Mouse (Mus musculus) CH12.LX (cell line): ENCODE measurements around the gene Pcdh7. TPM values are rescaled to one million over a fixed set of nuclear protein-coding genes. Genes with fewer than 3 reads are reported as not detected.

Experiments used
- DNase-seq: peaks from one replicate; pipeline ENCODE4 v3.0.0-alpha.2; 2013; ENCODE audit errors: extremely low read depth
- H3K27ac ChIP-seq: 2 replicates; pipeline ENCODE4 v1.5.1; 2012; ENCODE audit warnings: low read depth, mild to moderate bottlenecking, control low read depth, moderate library complexity; ENCODE audit not compliant: insufficient read depth
- H3K27me3 ChIP-seq: replicated peaks from 2 replicates; pipeline ENCODE3; 2012; ENCODE audit warnings: inconsistent platforms
- H3K36me3 ChIP-seq, 2 experiments: replicated peaks in 1 of 2; 2 replicates each; pipeline versions ENCODE3 to v1.6.1; 2012; ENCODE audit warnings: inconsistent platforms in 1 of 2, low read length in 1 of 2, mild to moderate bottlenecking in 1 of 2, mixed read lengths in 1 of 2, moderate library complexity in 1 of 2; ENCODE audit not compliant: control insufficient read depth in 1 of 2, insufficient read depth in 1 of 2
- H3K4me1 ChIP-seq, 2 experiments: 2 replicates each; pipeline ENCODE4 v1.6.1; 2012; ENCODE audit warnings: inconsistent platforms in 1 of 2, moderate library complexity in 1 of 2; ENCODE audit not compliant: insufficient read depth in 2 of 2, control insufficient read depth in 1 of 2
- H3K4me2 ChIP-seq: 2 replicates; pipeline ENCODE4 v1.6.1; 2012; ENCODE audit warnings: low read depth, mild to moderate bottlenecking, control low read depth; ENCODE audit not compliant: poor library complexity, insufficient read depth, severe bottlenecking
- H3K4me3 ChIP-seq, 3 experiments: fragments of 150-350 bp in 1 of 3; sonication (generic) in 1 of 3; replicated peaks in 1 of 3; 2 replicates each; pipeline versions ENCODE3 to v1.5.1; 2011 to 2012; ENCODE audit warnings: low read depth in 2 of 3, low read length in 2 of 3, mild to moderate bottlenecking in 2 of 3, moderate library complexity in 2 of 3, control low read depth in 1 of 3, improper control_type of control experiment in 1 of 3, inconsistent platforms in 1 of 3, mixed read lengths in 1 of 3; ENCODE audit not compliant: poor library complexity in 1 of 3
- H3K79me2 ChIP-seq: replicated peaks from 2 replicates; pipeline ENCODE4 v1.6.1; 2012; ENCODE audit warnings: mild to moderate bottlenecking, moderate library complexity; ENCODE audit not compliant: control insufficient read depth, poor library complexity, insufficient read depth, severe bottlenecking; ENCODE audit errors: extremely low read depth
- H3K9ac ChIP-seq: 2 replicates; pipeline ENCODE4 v1.6.1; 2012; ENCODE audit warnings: low read depth, mild to moderate bottlenecking, control low read depth, moderate library complexity; ENCODE audit not compliant: insufficient read depth
- H3K9me3 ChIP-seq: replicated peaks from 2 replicates; pipeline ENCODE3; 2012; ENCODE audit warnings: low read length, inconsistent platforms, mixed read lengths
- BHLHE40 ChIP-seq: IDR thresholded peaks from 2 replicates; pipeline ENCODE4 v1.6.1; 2011; ENCODE audit warnings: mild to moderate bottlenecking, low read depth, low read length, improper control_type of control experiment
- CHD1 ChIP-seq: IDR thresholded peaks from 2 replicates; pipeline ENCODE4 v1.6.1; 2012; ENCODE audit warnings: low read depth, low read length, improper control_type of control experiment, inconsistent platforms
- CTCF ChIP-seq, 2 experiments: IDR thresholded peaks in 1 of 2; conservative IDR thresholded peaks in 1 of 2; 2 replicates each; pipeline ENCODE4 v1.5.1; 2011 to 2012; ENCODE audit warnings: low read depth in 2 of 2, low read length in 2 of 2, improper control_type of control experiment in 1 of 2, inconsistent platforms in 1 of 2, mild to moderate bottlenecking in 1 of 2, moderate library complexity in 1 of 2
- EP300 ChIP-seq: IDR thresholded peaks from 2 replicates; pipeline ENCODE4 v1.6.1; 2011; ENCODE audit warnings: low read length, improper control_type of control experiment
- HCFC1 ChIP-seq: IDR thresholded peaks from 2 replicates; pipeline ENCODE4 v1.6.1; 2012; ENCODE audit warnings: low read depth, mild to moderate bottlenecking, inconsistent platforms, low read length, improper control_type of control experiment
- IRF4 ChIP-seq: IDR thresholded peaks from 2 replicates; pipeline ENCODE4 v1.6.1; 2014; ENCODE audit warnings: low read depth, mild to moderate bottlenecking, inconsistent platforms, low read length, improper control_type of control experiment
- KAT2A ChIP-seq: IDR thresholded peaks from 2 replicates; pipeline ENCODE4 v1.6.1; 2012; ENCODE audit warnings: low read length, improper control_type of control experiment, inconsistent platforms; ENCODE audit not compliant: insufficient replicate concordance
- MAFK ChIP-seq: IDR thresholded peaks from 2 replicates; pipeline ENCODE4 v1.6.1; 2011; ENCODE audit warnings: low read length, improper control_type of control experiment; ENCODE audit not compliant: insufficient replicate concordance
- MAX ChIP-seq: IDR thresholded peaks from 2 replicates; pipeline ENCODE4 v1.6.1; 2011; ENCODE audit warnings: low read length, improper control_type of control experiment
- MAZ ChIP-seq: IDR thresholded peaks from 2 replicates; pipeline ENCODE4 v1.6.1; 2012; ENCODE audit warnings: low read depth, mild to moderate bottlenecking, inconsistent platforms, low read length, improper control_type of control experiment, moderate library complexity
- MEF2A ChIP-seq: IDR thresholded peaks from 2 replicates; pipeline ENCODE4 v1.6.1; 2014; ENCODE audit warnings: low read depth, mild to moderate bottlenecking, inconsistent platforms, low read length, improper control_type of control experiment, borderline replicate concordance
- MXI1 ChIP-seq: IDR thresholded peaks from 2 replicates; pipeline ENCODE4 v1.6.1; 2011; ENCODE audit warnings: mild to moderate bottlenecking, low read depth, low read length, improper control_type of control experiment
- PAX5 ChIP-seq: IDR thresholded peaks from 2 replicates; pipeline ENCODE4 v1.6.1; 2012; ENCODE audit warnings: low read length, inconsistent platforms, mixed read lengths
- RAD21 ChIP-seq: IDR thresholded peaks from 2 replicates; pipeline ENCODE4 v1.6.1; 2011; ENCODE audit warnings: low read depth, mild to moderate bottlenecking, low read length, improper control_type of control experiment, moderate library complexity
- SMC3 ChIP-seq: IDR thresholded peaks from 2 replicates; pipeline ENCODE4 v1.6.1; 2011; ENCODE audit warnings: low read depth, low read length, improper control_type of control experiment
- TCF12 ChIP-seq: IDR thresholded peaks from 2 replicates; pipeline ENCODE4 v1.6.1; 2014; ENCODE audit warnings: low read depth, mild to moderate bottlenecking, inconsistent platforms, low read length, improper control_type of control experiment
- UBTF ChIP-seq: IDR thresholded peaks from 2 replicates; pipeline ENCODE4 v1.6.1; 2012; ENCODE audit warnings: low read depth, mild to moderate bottlenecking, inconsistent platforms, low read length, improper control_type of control experiment, moderate library complexity
- USF1 ChIP-seq: IDR thresholded peaks from 2 replicates; pipeline ENCODE4 v1.6.1; 2014; ENCODE audit warnings: low read depth, mild to moderate bottlenecking, inconsistent platforms, low read length, improper control_type of control experiment
- ZC3H11A ChIP-seq: IDR thresholded peaks from 2 replicates; pipeline ENCODE4 v1.6.1; 2012; ENCODE audit warnings: low read depth, mild to moderate bottlenecking, inconsistent platforms, low read length, improper control_type of control experiment
- ZKSCAN1 ChIP-seq: IDR thresholded peaks from 2 replicates; pipeline ENCODE4 v1.6.1; 2012; ENCODE audit warnings: low read depth, inconsistent platforms, low read length, improper control_type of control experiment, borderline replicate concordance
- ZMIZ1 ChIP-seq: IDR thresholded peaks from 2 replicates; pipeline ENCODE4 v1.6.1; 2012; ENCODE audit warnings: low read depth, mild to moderate bottlenecking, inconsistent platforms, low read length, improper control_type of control experiment
- ZNF384 ChIP-seq: IDR thresholded peaks from 2 replicates; pipeline ENCODE4 v1.6.1; 2012; ENCODE audit warnings: low read depth, low read length, improper control_type of control experiment, inconsistent platforms
- dilution Hi-C: fragments of 300-500 bp; cut with MboI; formaldehyde crosslinking; loops from 2 replicates; pipeline ENCODE4 v1.14.3; 2020; ENCODE audit warnings: low sequenced_read_pairs; ENCODE audit not compliant: extremely low pct_unique_long_range_greater_than_20kb, extremely low pct_ligation_motif_present
- in situ Hi-C: fragments of 300-500 bp; cut with MboI; formaldehyde crosslinking; loops from 3 replicates; pipeline ENCODE4 v1.14.3; 2019; ENCODE audit warnings: low sequenced_read_pairs, low pct_ligation_motif_present, low pct_unique_long_range_greater_than_20kb, mixed read lengths
- polyA plus RNA-seq: library from polyadenylated mRNA; unstranded; fragments of >175 nt; gene quantifications from 2 replicates; pipeline ENCODE4 v1.2.1, GENCODE M21; 2012; ENCODE audit warnings: low read depth; ENCODE audit not compliant: insufficient read length
- total RNA-seq, 2 experiments: library from RNA; depleted of rRNA; stranded (reverse); fragments of 300-350 nt in 1 of 2; fragments of >200 nt in 1 of 2; gene quantifications; 2 replicates each; pipeline ENCODE4 v1.2.3; 2012 to 2014

Gene Pcdh7
- total and polyA plus RNA-seq, 3 experiments: not detected

DNA sequence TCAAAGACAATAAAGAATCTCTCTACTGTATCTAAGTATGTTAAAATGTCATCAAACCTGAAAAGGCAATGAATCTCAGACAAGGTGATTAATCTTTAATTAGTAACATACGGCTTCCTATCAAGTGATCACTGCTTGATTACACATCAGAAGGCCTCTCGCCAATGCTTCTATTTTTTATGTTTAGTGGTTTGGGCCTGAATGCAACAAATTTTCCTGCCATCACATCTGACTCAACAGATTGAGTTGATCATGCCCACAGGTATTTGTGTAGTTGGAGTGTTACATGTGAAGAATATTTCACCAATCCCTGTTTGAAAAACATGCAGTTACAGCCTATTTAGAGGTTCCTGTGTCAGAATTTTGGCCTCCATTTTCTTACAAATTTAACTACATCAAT is 225.8 kb downstream of the Pcdh7 start:
- no peak overlapping the region for H3K4me2 ChIP-seq
- in situ Hi-C loops (no loop called here), dilution Hi-C loops (no loop called here)
- DNase-seq: no peak
- H3K36me3 ChIP-seq: no peaks in the 10 kb centered on the region
- no peak overlapping the region for H3K9ac ChIP-seq
- no peaks in the 10 kb centered on the region for H3K27me3 ChIP-seq
- TF ChIP-seq PAX5 (no peak), UBTF (no peak), IRF4 (no peak), ZC3H11A (no peak), SMC3 (no peak), ZMIZ1 (no peak), ZNF384 (no peak), HCFC1 (no peak), MEF2A (no peak), MAX (no peak)
- no peak overlapping the region for H3K4me3 ChIP-seq
- peaks cover 2% of the 10 kb centered on the region for H3K9me3 ChIP-seq
- no peaks in the 10 kb centered on the region for H3K4me1 ChIP-seq
- H3K79me2 ChIP-seq: no peaks in the 10 kb centered on the region
- H3K27ac ChIP-seq: no peak overlapping the region

DNA sequence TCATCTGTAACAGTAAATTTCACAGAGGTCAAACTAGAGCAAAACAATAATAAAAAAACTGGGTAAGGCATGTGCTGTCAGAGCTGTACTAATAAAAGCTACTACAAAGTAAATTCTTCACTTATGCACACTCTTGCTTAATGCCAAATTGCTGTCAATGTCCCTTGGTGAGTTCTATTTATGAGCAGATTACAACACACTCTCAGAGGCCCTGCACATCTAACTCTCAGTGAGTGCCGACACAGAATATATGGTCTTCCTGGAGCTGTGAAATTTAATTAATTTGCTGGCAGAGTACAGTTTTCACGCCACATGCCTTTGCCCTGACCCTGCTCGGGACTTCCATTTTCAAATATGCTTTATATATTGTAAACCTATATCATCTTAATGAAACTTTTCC is 227.7 kb downstream of the Pcdh7 start:
- no peaks in the 10 kb centered on the region for H3K79me2 ChIP-seq
- no peak for TF ChIP-seq TCF12
- TF ChIP-seq KAT2A: no peak
- no peak for TF ChIP-seq CHD1
- no peak for TF ChIP-seq BHLHE40
- no peak for TF ChIP-seq USF1
- TF ChIP-seq MAZ: no peak
- TF ChIP-seq ZKSCAN1: no peak
- TF ChIP-seq CTCF (conservative IDR thresholded peaks at IDR 0.05 in 1 of 2, IDR thresholded peaks at IDR 0.05 in 1 of 2; ENCODE audit: low read depth in 2 of 2, low read length in 2 of 2): no peak
- no peak for TF ChIP-seq RAD21
- TF ChIP-seq MXI1: no peak
- no peak for TF ChIP-seq IRF4
- no peak for TF ChIP-seq MAFK
- TF ChIP-seq MAX: no peak
- no peak for TF ChIP-seq EP300
- TF ChIP-seq, all 38 proteins: peak for 0
- Histone ChIP-seq H3K9ac (no peak overlapping the region), H3K4me2 (no peak overlapping the region), H3K4me3 (no peak overlapping the region), H3K27ac (no peak overlapping the region), H3K4me1 (no peaks in the 10 kb centered on the region), H3K27me3 (no peaks in the 10 kb centered on the region), H3K36me3 (no peaks in the 10 kb centered on the region), H3K9me3 (peaks cover 2% of the 10 kb centered on the region)
- in situ Hi-C loops (no loop called here), dilution Hi-C loops (no loop called here)
- no peak for DNase-seq
